Mouse (Mus musculus) brain, adult 10 weeks (tissue): Measurements from ENCODE around the gene Tmem151b. TPM values are rescaled to one million over a fixed set of nuclear protein-coding genes. Genes with fewer than 3 reads are reported as not detected.

Experiments used
- polyA plus RNA-seq: library from polyadenylated mRNA; stranded (reverse); fragments of 350-450 nt; fragmentation: Illumina TruSeq; extraction: RNeasy Lipid Tissue Mini Kit (QIAGEN cat#74804); gene quantifications from one replicate; pipeline ENCODE4 v1.2.3, GENCODE M21; 2015; ENCODE audit warnings: low read depth, low replicate concordance

The Tmem151b gene
- 63.3 TPM for polyA plus RNA-seq

GRCm38 (mm10) chr17:45549617-45550181, at the start of gene Tmem151b:
TSS of gene Tmem151b (minus strand) at chr17:45549677.

GRCm38 (mm10) chr17:45573087-45573779, 23.8 kb upstream of the Tmem151b start, which contains the start of gene Hsp90ab1:
TSS of gene Hsp90ab1 (minus strand) at chr17:45573271.

GRCm38 (mm10) chr17:45563655-45564530, 14.4 kb upstream of the Tmem151b start, which contains the start of gene Slc35b2:
TSS of gene Slc35b2 (plus strand) at chr17:45563874.

GRCm38 (mm10) chr17:45555452-45556106, 6.1 kb upstream of the Tmem151b start, which contains the start of gene Nfkbie:
TSS of gene Nfkbie (plus strand) at chr17:45555703.

GRCm38 (mm10) chr17:45523263-45523662, 26.2 kb downstream of the Tmem151b start, which contains the start of gene Tcte1:
TSS of gene Tcte1 (plus strand) at chr17:45523434.

GRCm38 (mm10) chr17:45506700-45507189, 42.7 kb downstream of the Tmem151b start, which contains the start of gene Aars2:
TSS of gene Aars2 (plus strand) at chr17:45506841.

Other genes starting within 250 kb of the Tmem151b start
- 48.2 TPM for gene Cdc5l, start 115.9 kb downstream of the Tmem151b start, polyA plus RNA-seq
- gene Spats1, start 74.3 kb downstream of the Tmem151b start, polyA plus RNA-seq = 3.8 TPM
- 18.7 TPM for gene Aars2, start 42.8 kb downstream of the Tmem151b start, polyA plus RNA-seq
- gene Tcte1, start 26.2 kb downstream of the Tmem151b start, polyA plus RNA-seq = 1.3 TPM
- 2.3 TPM for gene Nfkbie, start 6.0 kb upstream of the Tmem151b start, polyA plus RNA-seq
- 43.5 TPM for gene Slc35b2, start 14.2 kb upstream of the Tmem151b start, polyA plus RNA-seq
- 1,536 TPM for gene Hsp90ab1, start 23.6 kb upstream of the Tmem151b start, polyA plus RNA-seq
- 33.4 TPM for gene Slc29a1, start 49.9 kb upstream of the Tmem151b start, polyA plus RNA-seq
- not detected for gene Mymx, start 52.4 kb upstream of the Tmem151b start, polyA plus RNA-seq
- 0.16 TPM for gene Capn11, start 109.6 kb upstream of the Tmem151b start, polyA plus RNA-seq
- 75.3 TPM for gene Mrpl14, start 136.6 kb upstream of the Tmem151b start, polyA plus RNA-seq
- gene Tmem63b, start 137.2 kb upstream of the Tmem151b start, polyA plus RNA-seq = 110 TPM
- gene 1600014C23Rik, start 184.2 kb upstream of the Tmem151b start, polyA plus RNA-seq = not detected